Mouse (Mus musculus): ENCODE measurements around the gene Ddx23. TPM values are rescaled to one million over a fixed set of nuclear protein-coding genes. Genes with fewer than 3 reads are reported as not detected.

Ddx23 gene
- polyA plus RNA-seq, 1 experiment from 2014 or later, result 25.1 TPM

DNA sequence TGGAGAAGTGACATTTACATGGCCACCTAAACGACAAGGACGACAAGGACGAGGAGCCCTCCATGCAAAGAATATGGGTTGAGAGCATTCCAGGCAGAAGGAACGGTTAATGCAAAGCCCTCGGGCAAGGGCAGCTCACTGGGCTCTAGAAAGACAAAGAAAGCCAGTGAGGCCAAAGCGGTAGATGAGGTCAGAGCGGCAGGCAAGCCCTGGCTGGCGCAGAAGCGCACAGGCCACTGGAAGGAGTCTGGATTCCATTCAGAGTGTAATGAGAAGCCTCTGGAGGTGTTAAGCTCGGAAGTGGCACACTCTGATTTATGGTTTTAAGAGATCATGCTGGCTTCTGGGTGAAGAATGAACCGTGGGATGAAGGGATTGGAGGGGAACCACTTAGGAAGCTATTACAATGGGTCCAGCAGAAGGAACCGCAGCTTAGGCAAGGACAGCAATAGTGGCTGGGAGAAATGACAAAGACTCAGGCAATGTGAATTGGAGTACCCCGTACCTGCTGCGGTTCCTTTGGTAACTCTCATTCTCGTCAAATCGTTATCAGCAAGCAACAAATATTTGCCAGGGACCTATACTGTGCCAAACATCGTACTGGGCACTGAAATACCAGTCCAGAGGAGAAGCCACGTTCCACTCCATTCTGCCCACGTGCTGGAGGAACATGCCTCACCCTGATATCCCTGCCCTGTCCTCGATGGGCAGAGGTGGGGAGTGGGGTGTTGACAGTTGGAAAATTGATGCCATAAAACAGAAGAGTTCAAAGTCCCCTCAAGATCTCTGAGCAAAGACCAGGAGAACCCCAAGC is 46.1 kb downstream of the Ddx23 start:
- Histone ChIP-seq H3K9me3 (replicated peaks) (no peaks in the 10 kb centered on the region), H3K27ac (replicated peaks) (no peak overlapping the region), H3K4me1 (peaks cover 19% of the 10 kb centered on the region), H3K9ac (no peak overlapping the region), H3K4me3 (replicated peaks) (no peak overlapping the region), H3K36me3 (no peaks in the 10 kb centered on the region), H3K4me2 (replicated peaks) (peak overlapping the region; percentile 26; the same call in 1 of the 2 replicates), H3K27me3 (no peaks in the 10 kb centered on the region)
- no peak for ATAC-seq (ENCODE audit: insufficient number of reproducible peaks, low FRiP score, low TSS enrichment, low read depth)
- WGBS, result 33% methylated on average over 20 of the region's 20 CpGs

DNA sequence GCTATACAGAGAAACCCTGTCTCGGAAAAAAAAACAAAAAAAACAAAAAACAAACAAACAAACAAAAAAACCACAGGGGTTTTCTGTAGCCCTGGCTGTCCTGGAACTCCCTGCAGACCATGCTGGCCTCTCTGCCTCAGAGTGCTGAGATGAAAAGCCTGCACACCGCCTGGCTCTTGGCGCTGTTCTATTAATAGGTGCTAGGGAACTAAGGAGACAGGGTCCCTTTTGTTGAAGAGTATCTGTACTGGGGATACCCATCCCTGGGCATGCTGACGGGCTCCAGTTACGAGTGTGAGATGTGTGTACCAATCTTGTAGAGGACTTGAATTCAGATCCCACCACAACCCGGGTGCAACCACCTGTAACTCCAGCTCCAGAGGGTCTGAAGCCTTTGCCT is 46.9 kb downstream of the Ddx23 start:
- Histone ChIP-seq H3K9me3 (replicated peaks) (no peaks in the 10 kb centered on the region), H3K27ac (replicated peaks) (no peak overlapping the region), H3K36me3 (no peaks in the 10 kb centered on the region), H3K4me2 (replicated peaks) (no peak overlapping the region), H3K9ac (no peak overlapping the region), H3K4me1 (peaks cover 19% of the 10 kb centered on the region), H3K4me3 (replicated peaks) (no peak overlapping the region), H3K27me3 (no peaks in the 10 kb centered on the region)
- ATAC-seq (ENCODE audit: insufficient number of reproducible peaks, low FRiP score, low TSS enrichment, low read depth), result no peak
- WGBS, result 69% methylated on average over 6 of the region's 6 CpGs

DNA sequence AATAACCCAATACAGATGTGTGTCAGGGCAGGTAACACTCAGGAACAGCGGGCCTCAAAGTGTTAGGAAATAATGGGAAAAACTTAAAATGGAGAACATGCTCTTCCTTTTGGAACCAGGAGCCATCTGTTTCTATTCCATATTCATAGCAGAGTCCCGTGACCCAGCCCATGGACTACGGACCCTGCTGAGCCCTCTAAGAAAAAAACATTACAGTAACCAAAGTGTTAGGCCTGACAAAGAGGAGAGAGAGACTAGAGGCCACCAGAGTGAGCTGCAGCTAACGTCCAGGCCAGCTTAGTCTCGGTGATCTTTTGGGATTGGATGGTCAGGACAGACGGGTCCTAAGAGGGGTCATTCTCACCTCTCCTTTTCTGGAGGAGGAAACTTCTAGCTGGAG is 47.7 kb downstream of the Ddx23 start:
- Histone ChIP-seq H3K9ac (no peak overlapping the region), H3K4me1 (peaks cover 23% of the 10 kb centered on the region), H3K4me3 (replicated peaks) (no peak overlapping the region), H3K4me2 (replicated peaks) (no peak overlapping the region), H3K27ac (replicated peaks) (no peak overlapping the region; the same call in 1 of the 2 replicates), H3K9me3 (replicated peaks) (no peaks in the 10 kb centered on the region), H3K27me3 (no peaks in the 10 kb centered on the region), H3K36me3 (no peaks in the 10 kb centered on the region)
- WGBS, result 42% methylated on average over 6 of the region's 6 CpGs
- no peak for ATAC-seq (ENCODE audit: insufficient number of reproducible peaks, low FRiP score, low TSS enrichment, low read depth)

DNA sequence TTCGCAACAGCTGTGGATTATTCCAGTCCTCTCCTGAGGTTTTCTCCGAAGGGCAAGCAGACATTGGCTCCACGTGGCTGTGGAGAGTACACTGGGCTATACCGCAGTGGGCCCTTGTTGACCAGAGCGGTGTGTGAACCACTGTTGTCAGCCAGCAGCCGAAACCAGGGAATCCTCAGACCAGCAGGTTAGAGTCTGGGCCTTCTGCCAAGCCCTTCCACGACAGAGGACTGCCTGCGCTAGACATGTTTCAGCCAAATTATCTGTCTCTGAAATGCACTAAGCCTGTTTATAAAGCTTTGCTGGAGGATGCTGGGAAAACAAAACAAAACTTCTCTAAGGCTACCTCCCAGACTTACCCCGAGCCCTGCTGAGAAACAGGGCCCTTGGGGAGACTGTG is 48.1 kb downstream of the Ddx23 start:
- no peak overlapping the region for H3K9ac ChIP-seq
- no peaks in the 10 kb centered on the region for H3K27me3 ChIP-seq
- H3K9me3 ChIP-seq (replicated peaks), result no peaks in the 10 kb centered on the region
- 32% methylated on average over 9 of the region's 9 CpGs for WGBS
- peaks cover 25% of the 10 kb centered on the region for H3K4me1 ChIP-seq
- H3K4me3 ChIP-seq (replicated peaks), result no peak overlapping the region
- H3K27ac ChIP-seq (replicated peaks), result no peak overlapping the region; the same call in 1 of the 2 replicates
- H3K36me3 ChIP-seq, result no peaks in the 10 kb centered on the region
- H3K4me2 ChIP-seq (replicated peaks), result no peak overlapping the region
- no peak for ATAC-seq (ENCODE audit: insufficient number of reproducible peaks, low FRiP score, low TSS enrichment, low read depth)

DNA sequence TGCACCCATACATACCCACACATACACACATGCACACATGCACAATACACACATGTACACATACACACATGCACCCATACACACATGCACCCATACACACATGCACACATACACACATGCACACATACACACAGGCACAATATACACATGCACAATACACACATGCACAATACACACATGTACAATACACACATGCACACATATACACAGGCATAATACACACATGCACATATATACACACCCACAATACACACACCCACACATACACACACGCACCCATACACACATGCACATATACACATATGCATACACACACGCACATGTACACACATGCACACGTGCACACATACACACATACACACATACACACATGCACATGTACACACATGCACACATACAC is 50.5 kb downstream of the Ddx23 start:
- Histone ChIP-seq H3K4me3 (replicated peaks) (no peak overlapping the region), H3K9ac (no peak overlapping the region), H3K36me3 (no peaks in the 10 kb centered on the region), H3K4me2 (replicated peaks) (no peak overlapping the region), H3K27ac (replicated peaks) (no peak overlapping the region), H3K4me1 (peaks cover 39% of the 10 kb centered on the region), H3K9me3 (replicated peaks) (no peaks in the 10 kb centered on the region), H3K27me3 (no peaks in the 10 kb centered on the region)
- ATAC-seq (ENCODE audit: insufficient number of reproducible peaks, low FRiP score, low TSS enrichment, low read depth), result no peak
- 94% methylated on average over 3 of the region's 3 CpGs for WGBS

DNA sequence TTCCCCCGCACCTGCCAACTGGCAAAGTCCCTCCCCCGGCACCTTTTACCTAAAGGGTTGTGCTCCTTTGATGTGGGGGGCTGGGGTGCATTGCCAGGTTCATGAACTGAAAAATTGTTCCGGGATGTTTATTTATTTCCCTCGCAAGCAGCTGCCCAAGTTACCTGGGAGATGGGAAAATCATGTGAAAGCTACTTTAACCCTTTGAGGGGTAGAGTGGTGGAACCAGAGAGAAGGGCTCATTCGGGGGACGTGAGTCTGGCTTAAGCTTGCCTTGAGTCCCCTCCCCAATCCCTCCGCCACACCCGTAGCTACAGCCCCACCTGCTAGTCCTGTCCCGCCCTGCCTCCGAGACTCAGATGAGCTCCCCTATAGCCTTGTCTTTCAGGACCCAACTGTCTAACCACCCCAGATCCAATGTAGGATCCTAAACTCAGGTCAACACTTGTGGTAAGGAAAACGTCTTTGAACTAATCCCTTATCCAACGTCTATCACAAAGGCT is 52.5 kb downstream of the Ddx23 start:
- Histone ChIP-seq H3K4me1 (peaks cover 35% of the 10 kb centered on the region), H3K27ac (replicated peaks) (peak overlapping the region; percentile 86), H3K9ac (peak overlapping the region; percentile 62), H3K36me3 (no peaks in the 10 kb centered on the region), H3K9me3 (replicated peaks) (no peaks in the 10 kb centered on the region), H3K27me3 (no peaks in the 10 kb centered on the region), H3K4me2 (replicated peaks) (peak overlapping the region; percentile 90), H3K4me3 (replicated peaks) (peak overlapping the region; percentile 70)
- WGBS, result 3% methylated on average over 12 of the region's 12 CpGs
- ATAC-seq (ENCODE audit: insufficient number of reproducible peaks, low FRiP score, low TSS enrichment, low read depth), result no peak

DNA sequence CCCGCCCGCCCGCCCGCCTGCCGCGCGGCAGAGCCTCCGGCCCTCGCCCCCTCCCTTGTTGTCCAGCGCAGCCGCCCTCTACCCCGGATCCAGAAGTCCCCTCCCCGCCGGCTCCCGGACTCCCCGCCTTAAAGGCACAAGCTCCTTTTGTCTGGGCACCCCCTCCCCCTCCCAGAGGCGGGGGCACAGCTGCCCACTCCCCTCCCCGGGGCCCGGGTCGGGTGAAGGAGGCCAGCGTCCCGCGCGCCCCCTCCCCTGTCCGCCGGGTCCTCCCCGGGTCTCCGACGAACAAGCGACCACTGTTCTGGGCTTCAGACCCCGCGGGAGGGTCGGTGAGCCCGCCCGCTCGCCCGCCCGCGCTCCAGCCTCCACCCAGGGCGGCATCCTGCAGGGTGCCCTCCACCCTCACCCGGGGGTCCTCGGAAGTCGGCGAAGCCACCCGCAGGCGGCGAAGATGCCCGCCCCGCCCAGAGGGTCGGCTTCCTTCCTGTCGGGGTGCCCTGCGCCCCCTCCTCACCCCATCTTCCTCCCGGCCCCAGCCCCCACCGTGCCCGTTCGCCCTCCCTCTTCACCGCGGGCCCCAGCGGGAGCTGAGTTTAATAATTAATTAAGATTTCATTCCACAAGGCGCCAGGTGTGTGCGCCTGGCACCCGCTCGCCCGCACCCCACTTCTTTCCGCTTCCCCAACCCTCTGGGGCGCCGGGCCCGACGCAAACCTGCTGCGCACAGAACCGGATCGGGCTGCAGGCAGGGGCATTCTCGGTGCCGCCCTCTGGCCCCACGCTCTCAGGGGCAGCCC is 53.2 kb downstream of the Ddx23 start, which contains the start of gene Adcy6:
TSS of gene Adcy6 (minus strand) at position 746 of the 800 bp plus-strand sequence.
- Histone ChIP-seq H3K9me3 (replicated peaks) (no peaks in the 10 kb centered on the region), H3K4me1 (peaks cover 28% of the 10 kb centered on the region), H3K4me2 (replicated peaks) (peak within 1 kb of the TSS; percentile 90), H3K36me3 (peaks cover 4% of the 10 kb centered on the region; the same call in 1 of the 2 replicates), H3K9ac (peak within 1 kb of the TSS; percentile 62), H3K27me3 (no peaks in the 10 kb centered on the region), H3K27ac (replicated peaks) (peak within 1 kb of the TSS; percentile 86), H3K4me3 (replicated peaks) (peak within 1 kb of the TSS; percentile 70)
- WGBS, result under 1% methylated on average over 65 of the region's 75 CpGs
- peak; percentile 85 for ATAC-seq (ENCODE audit: insufficient number of reproducible peaks, low FRiP score, low TSS enrichment, low read depth)

DNA sequence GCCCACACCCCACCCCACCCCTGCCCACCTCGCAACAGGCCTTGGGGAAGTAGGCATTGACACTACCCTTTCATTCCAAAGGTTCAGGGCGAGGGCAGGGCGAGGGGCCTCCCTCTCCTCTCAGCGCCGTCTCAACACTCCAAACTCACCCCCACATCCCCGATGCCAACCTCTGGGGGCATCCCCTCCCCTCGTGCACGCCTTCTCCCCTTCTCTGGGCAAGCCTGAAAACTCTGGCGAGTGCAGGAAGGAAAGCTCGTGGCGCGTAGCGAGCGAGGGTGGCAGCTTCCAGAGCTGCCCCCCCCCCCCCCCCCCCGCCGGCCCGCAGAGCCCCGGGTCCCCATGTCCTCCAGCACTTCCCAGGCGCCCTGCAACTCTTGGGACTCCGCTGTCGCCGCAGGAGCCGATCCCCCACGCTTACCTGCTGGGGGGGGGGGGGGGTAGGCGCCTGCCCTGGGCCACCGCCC is 53.9 kb downstream of the Ddx23 start:
- Histone ChIP-seq H3K36me3 (peaks cover 11% of the 10 kb centered on the region), H3K27ac (replicated peaks) (peak overlapping the region; percentile 86), H3K4me3 (replicated peaks) (peak overlapping the region; percentile 70), H3K27me3 (no peaks in the 10 kb centered on the region), H3K4me2 (replicated peaks) (peak overlapping the region; percentile 90), H3K4me1 (peaks cover 31% of the 10 kb centered on the region), H3K9ac (peak overlapping the region; percentile 62), H3K9me3 (replicated peaks) (no peaks in the 10 kb centered on the region)
- WGBS, result 0% methylated on average over 15 of the region's 26 CpGs
- ATAC-seq (ENCODE audit: insufficient number of reproducible peaks, low FRiP score, low TSS enrichment, low read depth), result peak; percentile 37; the same call in 1 of the 2 replicates

DNA sequence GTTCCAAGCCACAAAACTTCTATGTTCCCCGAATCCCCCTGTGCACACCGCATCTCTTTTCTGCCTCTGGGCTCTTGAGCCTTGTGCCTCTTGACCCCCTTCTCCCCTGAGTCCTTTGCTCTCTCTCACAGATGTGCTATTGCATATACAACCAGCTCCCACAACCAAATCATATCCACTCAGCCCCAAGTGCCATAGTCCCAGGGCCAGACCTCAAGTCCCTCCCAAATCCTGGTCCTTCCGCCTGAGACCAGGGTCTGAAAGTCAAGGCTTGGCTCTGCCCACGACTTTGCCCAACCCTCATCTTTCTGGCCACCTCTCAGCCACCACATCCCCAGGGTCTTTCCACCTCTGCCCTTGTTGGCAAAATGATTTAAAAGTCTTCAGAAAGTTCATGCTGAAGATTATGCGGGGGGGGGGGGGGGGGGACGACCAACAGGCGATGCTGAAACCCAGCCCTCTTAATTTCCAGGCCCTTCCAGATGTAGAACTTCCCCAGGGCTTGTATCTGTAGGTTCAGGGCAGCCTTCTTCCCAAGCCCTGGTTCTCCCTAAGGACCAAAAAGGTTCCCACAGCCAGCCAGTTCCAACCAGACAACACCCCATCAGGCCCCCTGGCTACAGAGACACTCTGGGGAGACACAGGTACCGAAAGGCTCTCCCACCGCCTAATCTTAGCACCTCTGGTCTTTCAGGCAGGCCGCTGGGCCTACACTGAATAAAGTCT is 54.5 kb downstream of the Ddx23 start:
- Histone ChIP-seq H3K9me3 (replicated peaks) (no peaks in the 10 kb centered on the region), H3K27me3 (no peaks in the 10 kb centered on the region), H3K4me2 (replicated peaks) (peak overlapping the region; percentile 90), H3K9ac (peak overlapping the region; percentile 62), H3K4me1 (peaks cover 37% of the 10 kb centered on the region), H3K27ac (replicated peaks) (peak overlapping the region; percentile 86), H3K36me3 (peaks cover 17% of the 10 kb centered on the region), H3K4me3 (replicated peaks) (peak overlapping the region; percentile 70)
- WGBS, result 10% methylated on average over 9 of the region's 10 CpGs
- 0 out of 2 replicates have a peak, but pooled peaks have one; percentile 1 for ATAC-seq (ENCODE audit: insufficient number of reproducible peaks, low FRiP score, low TSS enrichment, low read depth)

DNA sequence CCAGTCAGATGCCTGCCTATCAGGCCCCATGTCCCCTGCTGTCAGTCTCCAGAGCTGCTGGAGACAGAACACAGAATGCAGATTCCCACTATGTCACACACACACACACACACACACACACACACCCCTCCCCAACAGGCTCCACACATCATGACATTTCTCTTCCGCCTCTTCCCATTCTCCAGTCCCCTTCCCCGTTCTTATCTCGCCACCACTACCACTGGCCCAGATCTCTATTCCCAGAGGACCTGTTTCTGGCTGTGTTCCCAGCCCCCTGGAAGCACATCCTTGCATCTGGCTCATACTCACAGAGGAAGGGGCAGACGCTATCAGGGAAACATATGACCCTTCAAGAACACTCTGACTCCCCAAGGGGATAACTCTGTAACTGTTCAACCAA is 55.1 kb downstream of the Ddx23 start:
- Histone ChIP-seq H3K27me3 (no peaks in the 10 kb centered on the region), H3K4me2 (replicated peaks) (peak overlapping the region; percentile 90), H3K9me3 (replicated peaks) (no peaks in the 10 kb centered on the region), H3K9ac (no peak overlapping the region), H3K27ac (replicated peaks) (0 out of 2 replicates have a peak overlapping the region, but pooled peaks have one; percentile 40), H3K36me3 (peaks cover 17% of the 10 kb centered on the region), H3K4me3 (replicated peaks) (peak overlapping the region; percentile 70), H3K4me1 (peaks cover 43% of the 10 kb centered on the region)
- no peak for ATAC-seq (ENCODE audit: insufficient number of reproducible peaks, low FRiP score, low TSS enrichment, low read depth)
- WGBS, result 18% methylated on average over 4 of the region's 4 CpGs

Measured in embryonic facial prominence, embryonic 15.5 days (tissue).